Mouse (Mus musculus): ENCODE measurements around the gene Lypd3.

- TF ChIP-seq CTCF (IDR thresholded peaks at IDR 0.05; ENCODE audit: low read depth) (peak; percentile 100), EP300 (IDR thresholded peaks at IDR 0.05; ENCODE audit: low read depth) (no peak)
These were observed 35.3 kb upstream of the Lypd3 start for GRCm38 (mm10) chr7:24600941-24601597.

Data from liver, postnatal 0 days (tissue).